Mouse (Mus musculus) heart, adult 18-20 months (tissue): ENCODE results near the gene Trim47. TPM values are rescaled to one million over a fixed set of nuclear protein-coding genes. Genes with fewer than 3 reads are reported as not detected.
A peak's percentile ranks its signal among the peaks of the same experiment; 100 is the strongest.

Experiments
- DNase-seq, 2 experiments: peaks; one replicate each; pipeline ENCODE4 v3.0.0; 2021 to 2022; ENCODE audit warnings: mixed read lengths in 1 of 2
- long read RNA-seq, 2 experiments: library from polyadenylated mRNA; stranded (forward); transcript quantifications; one replicate each; pipeline ENCODE4 v2.0.0; 2021
- total RNA-seq, 2 experiments: library from RNA; stranded (reverse); gene quantifications; 2 replicates each; pipeline ENCODE4 v1.2.3; 2021

The Trim47 gene
- 10 to 100 TPM; 24.7 to 27.6 TPM for total RNA-seq
- long read RNA-seq, experiment 1, transcript Trim47-202 (6 exons, 2,192 nt) = major isoform, 29 of 52 reads
- long read RNA-seq, experiment 1, transcript Trim47-201 (6 exons, 2,204 nt) = minor isoform, 15 of 52 reads
- long read RNA-seq, experiment 1, partial matches to known transcripts = 0 of 52 reads
- long read RNA-seq, experiment 1, other reads (novel, unspliced or antisense) = 7 of 52 reads
- long read RNA-seq, experiment 2, transcript Trim47-202 (6 exons, 2,192 nt) = major isoform, 17 of 21 reads
- long read RNA-seq, experiment 2, partial matches to known transcripts = 0 of 21 reads
- long read RNA-seq, experiment 2, other reads (novel, unspliced or antisense) = 2 of 21 reads

GRCm38 (mm10) chr11:116127156-116127980 is at the start of gene Trim47:
Trim47 (minus strand) TSS chr11:116127210.
- peak; percentile 82 to 83 for DNase-seq

DNA sequence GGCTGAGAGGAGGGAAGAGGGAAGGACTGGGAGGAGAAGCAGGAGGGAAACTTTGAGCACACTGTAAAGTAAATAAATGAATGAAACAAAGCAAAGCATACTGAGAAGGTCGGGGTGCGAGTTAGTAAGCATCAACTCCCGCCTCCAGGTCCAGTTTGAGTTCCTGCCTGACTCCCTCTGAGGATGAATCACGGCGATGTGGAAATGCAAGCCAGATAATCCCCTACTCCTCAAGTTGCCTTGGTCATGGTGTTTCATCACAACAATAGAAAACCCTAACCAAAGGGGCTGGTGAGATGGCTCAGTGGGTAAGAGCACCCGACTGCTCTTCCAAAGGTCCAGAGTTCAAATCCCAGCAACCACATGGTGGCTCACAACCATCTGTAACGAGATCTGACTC is 49.0 kb upstream of the Trim47 start:
- DNase-seq = no peak

DNA sequence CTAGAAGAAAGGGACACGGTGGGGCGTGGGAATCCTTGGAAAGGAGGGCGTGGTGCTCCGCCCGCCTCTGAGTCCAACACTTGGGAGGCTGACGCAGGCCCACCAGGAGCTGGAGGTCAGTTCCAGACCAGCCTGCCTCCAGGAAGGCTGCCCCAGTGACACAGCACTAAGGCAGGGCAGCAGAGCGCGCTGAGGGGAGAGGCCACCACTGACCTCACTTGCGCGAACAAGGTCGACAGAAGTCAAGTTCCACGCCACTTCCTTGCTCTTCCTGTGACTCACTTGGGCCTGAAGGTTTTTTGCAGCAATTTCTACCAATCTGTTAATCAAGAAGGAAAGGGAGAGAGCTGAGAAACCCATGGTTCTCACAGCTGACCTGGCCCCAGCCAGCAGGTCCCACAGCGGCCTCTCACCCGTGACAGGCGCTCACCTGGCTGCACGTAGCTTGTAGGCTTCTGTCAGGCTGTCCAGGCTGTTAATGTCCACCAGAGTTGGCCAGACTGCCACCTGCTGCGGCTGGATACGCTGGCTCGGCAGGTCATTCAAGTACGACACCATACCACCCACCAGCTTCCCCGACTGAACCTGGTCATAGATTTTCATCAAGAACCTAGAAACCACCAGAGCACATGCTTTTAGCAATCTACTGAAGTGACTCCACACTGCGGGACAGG is 47.9 kb upstream of the Trim47 start:
- DNase-seq = no peak

DNA sequence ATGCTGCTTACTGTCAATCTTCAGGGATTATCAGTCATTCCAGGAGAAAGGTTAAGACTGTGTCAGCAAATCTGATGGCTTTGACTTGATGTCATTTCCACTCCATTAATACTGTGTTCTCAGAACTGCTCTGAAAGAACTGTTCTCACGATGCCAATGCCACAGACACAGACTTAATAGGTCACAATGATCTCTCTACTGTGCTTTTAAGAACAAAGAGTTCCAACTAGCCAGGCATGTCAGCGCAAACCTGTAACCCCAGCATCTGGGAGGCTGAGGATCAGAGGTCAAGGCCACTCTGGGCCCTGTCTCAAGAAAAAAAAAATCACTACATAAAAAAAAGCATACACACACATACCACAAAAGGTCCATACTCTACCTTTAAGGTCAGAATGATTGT is 44.9 kb upstream of the Trim47 start:
- no peak for DNase-seq

DNA sequence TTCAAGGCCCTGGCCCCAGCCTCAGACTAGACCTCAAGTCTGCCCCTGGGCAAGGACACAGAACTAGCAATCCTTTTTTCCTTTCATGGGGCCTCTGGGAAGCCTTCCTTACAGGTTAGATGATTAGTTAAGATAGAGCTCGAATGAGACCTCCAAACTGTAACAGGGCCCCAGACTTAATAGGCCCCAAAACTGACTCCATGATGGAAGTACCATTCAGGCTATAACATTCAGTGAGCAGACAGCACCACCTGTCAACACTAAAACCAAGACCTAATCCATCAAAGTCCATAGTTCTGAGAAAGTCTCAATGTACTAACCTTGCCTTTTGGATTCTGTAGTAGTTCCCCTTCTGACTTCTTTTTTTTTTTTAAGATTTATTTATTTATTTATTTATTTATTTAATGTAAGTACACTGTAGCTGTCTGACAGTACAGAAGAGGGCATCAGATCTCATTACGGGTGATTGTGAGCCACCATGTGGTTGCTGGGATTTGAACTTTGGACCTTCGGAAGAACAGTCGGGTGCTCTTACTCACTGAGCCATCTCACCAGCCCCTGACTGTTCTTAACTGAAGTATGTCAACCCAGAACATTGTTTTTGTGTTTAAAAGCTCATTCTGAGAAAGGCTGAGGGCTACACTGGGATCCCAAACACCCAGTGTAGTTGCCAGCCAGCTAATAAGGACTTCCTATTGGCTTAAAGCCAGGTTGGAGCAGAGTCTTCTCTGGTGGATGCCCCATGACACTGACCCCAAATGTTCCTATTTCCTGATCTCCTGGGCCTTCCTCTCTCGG is 43.2 kb upstream of the Trim47 start:
- no peak for DNase-seq

- no peak for DNase-seq
Observed at GRCm38 (mm10) chr11:116169214-116169613, 42.2 kb upstream of the Trim47 start.

- peak; percentile 97 to 98 for DNase-seq
Observed at GRCm38 (mm10) chr11:116167884-116168439, 41.0 kb upstream of the Trim47 start, which contains the start of gene Fbf1. Fbf1 (minus strand) TSS chr11:116168166.

GRCm38 (mm10) chr11:116167232-116167631 is 40.2 kb upstream of the Trim47 start:
- peak in 1 of 2 experiments; percentile 21 for DNase-seq

GRCm38 (mm10) chr11:116163002-116163401 is 36.0 kb upstream of the Trim47 start:
- DNase-seq = no peak

GRCm38 (mm10) chr11:116162146-116162545 is 35.1 kb upstream of the Trim47 start:
- DNase-seq = no peak

GRCm38 (mm10) chr11:116161312-116161711 is 34.3 kb upstream of the Trim47 start:
- DNase-seq = no peak

- DNase-seq = no peak
Observed at GRCm38 (mm10) chr11:116150960-116151359, 23.9 kb upstream of the Trim47 start.

- no peak for DNase-seq
Observed at GRCm38 (mm10) chr11:116149341-116149740, 22.3 kb upstream of the Trim47 start.

- DNase-seq = no peak
Observed at GRCm38 (mm10) chr11:116148761-116149221, 21.8 kb upstream of the Trim47 start.

DNA sequence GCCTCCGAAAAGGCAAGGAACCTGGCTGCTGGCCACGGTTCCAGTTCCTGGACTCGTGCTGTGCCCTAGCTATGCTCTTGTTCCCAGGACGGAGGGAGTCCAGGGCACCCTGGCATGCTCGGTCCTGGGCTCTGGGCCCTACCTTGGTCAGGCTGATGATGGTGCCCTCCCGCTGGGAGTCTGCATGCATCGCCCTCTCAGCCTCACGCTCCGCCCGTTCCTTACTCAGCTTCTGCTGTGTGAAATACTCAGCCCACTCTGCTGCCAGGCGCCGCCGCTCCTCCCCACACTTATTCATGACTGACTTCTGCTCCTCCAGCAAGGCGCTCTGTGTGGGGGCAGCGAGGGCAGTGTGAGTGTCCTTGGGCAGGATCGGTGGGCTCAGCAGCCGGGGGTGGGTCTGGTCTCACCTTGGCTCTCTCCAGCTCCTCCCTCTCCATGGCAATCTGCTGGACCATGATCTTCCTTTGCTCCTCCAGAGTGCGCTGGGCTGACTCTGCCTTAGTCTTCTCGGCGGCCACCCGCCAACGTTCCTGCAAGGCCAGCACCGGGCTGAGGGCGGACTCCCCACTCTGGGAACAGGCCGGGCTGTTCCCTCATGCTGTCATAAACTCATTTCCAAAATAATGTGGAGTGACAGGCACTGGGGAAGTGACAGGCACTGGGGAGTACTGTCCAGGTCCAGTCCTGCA is 19.4 kb upstream of the Trim47 start:
- DNase-seq = peak; percentile 28 to 41

GRCm38 (mm10) chr11:116145481-116146293 is 18.7 kb upstream of the Trim47 start:
- no peak for DNase-seq

GRCm38 (mm10) chr11:116143468-116143867 is 16.5 kb upstream of the Trim47 start:
- no peak for DNase-seq

DNA sequence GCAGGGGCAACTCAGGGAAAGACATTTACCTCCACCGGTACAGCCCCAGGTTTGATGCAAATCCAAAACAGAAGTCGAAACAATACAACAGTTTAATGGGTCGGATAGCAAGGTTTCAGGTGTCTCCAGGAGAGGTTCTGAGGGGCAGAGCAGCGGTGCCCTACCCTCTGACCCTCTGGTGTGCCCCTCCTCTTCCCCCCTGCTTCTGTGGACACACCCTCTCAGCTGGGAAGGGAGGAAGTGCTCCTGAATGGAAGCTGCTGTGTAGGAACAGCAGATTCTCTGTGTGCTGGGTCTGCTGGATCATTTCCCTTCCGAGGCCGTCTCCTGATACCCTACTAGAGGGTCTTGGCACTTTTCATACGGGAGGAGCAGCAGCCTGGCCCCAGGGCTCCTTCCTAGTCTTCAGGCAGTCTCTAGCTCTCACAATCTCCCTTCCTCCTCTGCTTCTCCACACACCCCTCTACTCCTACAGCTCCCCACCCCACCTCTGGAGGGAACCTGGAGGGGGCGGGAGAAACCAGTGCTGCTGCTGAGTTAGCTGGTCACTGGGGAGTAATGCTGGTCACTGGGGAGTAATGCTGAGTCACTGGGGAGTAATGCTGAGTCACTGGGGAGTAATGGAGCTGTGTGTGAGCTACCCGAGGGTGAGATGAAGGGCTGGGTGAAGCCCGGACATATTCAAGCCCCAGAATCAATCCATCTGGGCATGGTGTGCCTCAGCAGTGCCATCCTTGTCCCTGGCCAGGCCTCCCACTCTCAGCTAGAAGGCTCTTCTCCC is 15.4 kb upstream of the Trim47 start:
- no peak for DNase-seq
